Mouse (Mus musculus) bone marrow macrophage, adult 2 months (primary cell): ENCODE measurements around the gene Ptprd.

Experiments used
- CTCF ChIP-seq: IDR thresholded peaks from 2 replicates; pipeline ENCODE4 v1.5.1; 2012; ENCODE audit warnings: low read depth, mild to moderate bottlenecking, low read length, moderate library complexity
- POLR2A ChIP-seq: IDR thresholded peaks from 2 replicates; pipeline ENCODE4 v1.6.1; 2012; ENCODE audit warnings: mild to moderate bottlenecking, low read depth, low read length, borderline replicate concordance

GRCm38 (mm10) chr4:76977056-76977809, 1234.5 kb downstream of the Ptprd start:
- TF ChIP-seq CTCF (no peak), POLR2A (no peak)
